Mouse (Mus musculus) ES-Bruce4 (cell line): ENCODE results near the gene Map2k5. TPM values are rescaled to one million over a fixed set of nuclear protein-coding genes. Genes with fewer than 3 reads are reported as not detected.

Source experiments
- H3K27ac ChIP-seq: 2 replicates; pipeline ENCODE4 v1.5.1; 2012; ENCODE audit warnings: low read length, inconsistent platforms; ENCODE audit not compliant: insufficient read depth
- H3K27me3 ChIP-seq: 2 replicates; pipeline ENCODE4 v1.6.1; 2012; ENCODE audit warnings: mild to moderate bottlenecking, low read length, inconsistent platforms; ENCODE audit not compliant: control insufficient read depth, poor library complexity, insufficient read depth, severe bottlenecking
- H3K36me3 ChIP-seq: 2 replicates; pipeline ENCODE4 v1.6.1; 2012; ENCODE audit warnings: inconsistent platforms, mild to moderate bottlenecking, low read length, moderate library complexity; ENCODE audit not compliant: control insufficient read depth, poor library complexity, insufficient read depth, severe bottlenecking
- H3K4me1 ChIP-seq: one replicate; pipeline ENCODE4 v1.8.1; 2011; ENCODE audit warnings: low read length; ENCODE audit not compliant: control insufficient read depth, insufficient read depth
- H3K4me3 ChIP-seq: 2 replicates; pipeline ENCODE4 v1.5.1; 2011; ENCODE audit warnings: low read depth, mild to moderate bottlenecking, low read length
- H3K9ac ChIP-seq: 2 replicates; pipeline ENCODE4 v1.6.1; 2012; ENCODE audit warnings: low read depth, mild to moderate bottlenecking, inconsistent platforms; ENCODE audit not compliant: poor library complexity, severe bottlenecking
- H3K9me3 ChIP-seq: replicated peaks from 2 replicates; pipeline ENCODE4 v1.6.1; 2012; ENCODE audit warnings: mild to moderate bottlenecking, low read length, inconsistent platforms; ENCODE audit not compliant: control insufficient read depth, poor library complexity, insufficient read depth, severe bottlenecking
- CTCF ChIP-seq: IDR thresholded peaks from one replicate; pipeline ENCODE4 v1.8.1; 2011; ENCODE audit warnings: low read depth, low read length
- EP300 ChIP-seq: IDR thresholded peaks from 2 replicates; pipeline ENCODE4 v1.6.1; 2011; ENCODE audit warnings: low read depth, low read length; ENCODE audit not compliant: insufficient read depth
- POLR2A ChIP-seq: IDR thresholded peaks from one replicate; pipeline ENCODE4 v1.8.1; 2011; ENCODE audit warnings: low read length; ENCODE audit not compliant: insufficient read depth
- polyA plus RNA-seq: library from polyadenylated mRNA; stranded (reverse); fragments of >200 nt; gene quantifications from 2 replicates; pipeline ENCODE4 v1.2.4, GENCODE M21; 2011; ENCODE audit warnings: low read depth; ENCODE audit not compliant: missing spikeins, insufficient read depth, insufficient read length

The Map2k5 gene
- polyA plus RNA-seq, result 24.1 and 27.8 TPM in 2 replicates

DNA sequence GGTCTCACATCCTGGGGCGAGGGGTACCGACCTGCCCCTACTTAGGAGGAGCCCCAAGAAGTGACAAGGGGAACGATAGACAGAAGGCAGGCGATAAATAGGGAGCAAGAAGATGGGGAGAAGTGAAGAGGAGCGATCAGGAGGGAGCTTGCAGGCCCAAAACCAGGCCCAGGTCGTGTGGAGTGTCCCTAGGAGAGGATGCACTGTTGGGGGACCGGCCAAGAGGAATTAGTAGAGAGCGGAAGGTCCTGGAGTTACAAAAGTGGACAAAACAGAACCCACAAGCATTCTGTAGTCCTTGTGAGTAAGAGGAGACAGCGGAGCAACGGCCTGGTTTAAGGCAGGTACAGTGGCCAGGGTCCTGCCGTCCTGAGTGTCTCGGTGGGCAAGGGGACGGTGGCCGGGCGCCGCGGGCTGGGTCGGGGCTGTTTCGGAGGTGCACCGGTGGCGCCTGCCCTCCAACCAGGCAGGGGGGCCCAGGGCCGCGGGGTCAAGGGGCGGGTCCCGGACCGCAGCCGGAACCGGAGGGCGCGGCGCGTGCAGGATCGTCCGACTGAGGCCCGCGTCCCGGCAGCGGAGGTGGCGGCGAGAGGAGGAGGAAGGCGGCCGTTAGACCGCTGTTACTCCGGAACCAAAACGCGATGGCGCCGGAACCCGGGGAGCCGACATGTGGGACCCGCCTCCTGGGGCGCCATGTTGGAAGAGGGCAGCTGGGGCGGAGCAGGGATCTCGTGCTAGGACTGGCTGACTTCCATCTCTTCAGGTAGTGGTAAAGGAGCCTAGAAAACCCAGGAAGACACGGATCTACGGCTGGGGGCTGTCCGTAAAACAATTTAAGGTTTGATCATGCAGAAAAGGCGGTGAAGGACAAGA is at the start of gene Map2k5:
Gene Map2k5, minus strand, starts transcription at position 633 of the 873 bp plus-strand sequence.
- Histone ChIP-seq H3K4me3 (peak within 1 kb of the TSS; percentile 81), H3K4me1 (no peaks in the 10 kb centered on the region), H3K27me3 (no peaks in the 10 kb centered on the region), H3K27ac (peak within 1 kb of the TSS; percentile 3; the same call in 1 of the 2 replicates), H3K9ac (peak within 1 kb of the TSS; percentile 87), H3K9me3 (no peaks in the 10 kb centered on the region), H3K36me3 (no peaks in the 10 kb centered on the region)
- TF ChIP-seq EP300 (no peak), CTCF (no peak), POLR2A (no peak)

DNA sequence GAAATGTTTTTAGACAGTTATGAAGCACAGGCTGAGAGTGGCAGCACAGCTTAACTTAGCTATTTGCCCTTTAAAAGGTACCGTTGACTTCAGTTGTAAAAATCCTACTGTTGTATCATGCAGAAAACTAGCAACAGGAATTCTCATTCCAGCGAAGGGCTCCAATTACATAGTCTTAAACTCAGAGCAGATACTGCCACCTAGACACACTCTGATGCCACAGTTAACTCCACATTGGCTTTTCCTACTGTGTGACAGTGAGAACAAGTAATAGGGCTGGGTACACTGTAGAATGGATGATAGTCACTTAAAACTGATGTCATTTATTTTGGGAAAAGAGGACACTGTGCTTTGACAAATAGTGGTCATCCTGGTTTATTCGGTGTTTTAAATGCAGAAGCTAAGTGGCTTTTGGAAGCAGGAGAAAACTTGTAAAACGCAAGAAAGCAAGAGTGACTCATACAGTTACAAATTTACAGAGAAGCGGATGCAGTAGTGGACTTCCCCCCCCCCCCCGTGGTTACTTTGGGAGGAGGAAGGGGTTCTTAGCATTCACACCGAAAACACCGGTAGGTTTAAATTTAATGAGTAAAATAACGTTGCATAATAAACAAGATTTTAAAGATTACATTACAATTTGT is 43.5 kb upstream of the Map2k5 start:
- no peaks in the 10 kb centered on the region for H3K27me3 ChIP-seq
- no peak for TF ChIP-seq POLR2A
- no peaks in the 10 kb centered on the region for H3K9me3 ChIP-seq
- H3K9ac ChIP-seq, result no peak overlapping the region
- H3K27ac ChIP-seq, result no peak overlapping the region
- no peak overlapping the region for H3K4me3 ChIP-seq
- H3K4me1 ChIP-seq, result no peaks in the 10 kb centered on the region
- no peaks in the 10 kb centered on the region for H3K36me3 ChIP-seq

DNA sequence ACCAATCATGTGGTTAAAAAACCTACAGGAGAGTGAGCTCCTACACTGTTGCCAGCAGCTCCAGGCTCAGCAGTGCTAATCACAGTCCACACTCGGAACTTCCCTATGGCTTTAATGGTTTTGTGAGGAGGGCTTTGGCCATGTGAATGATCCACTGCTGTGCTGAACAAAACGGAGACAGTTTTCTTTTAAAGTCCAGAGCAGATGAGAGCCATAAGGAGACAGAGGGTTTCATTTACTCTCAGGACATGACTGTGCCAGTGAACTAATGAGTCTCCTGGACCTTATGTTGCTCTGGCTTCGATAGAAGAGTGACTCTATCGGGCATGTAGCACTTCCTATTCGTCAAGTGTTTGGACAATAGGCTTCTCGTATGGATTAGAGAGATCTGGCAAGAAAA is 42.7 kb upstream of the Map2k5 start:
- Histone ChIP-seq H3K9ac (no peak overlapping the region), H3K9me3 (no peaks in the 10 kb centered on the region), H3K4me1 (no peaks in the 10 kb centered on the region), H3K36me3 (no peaks in the 10 kb centered on the region), H3K27me3 (no peaks in the 10 kb centered on the region), H3K4me3 (no peak overlapping the region), H3K27ac (no peak overlapping the region)
- no peak for TF ChIP-seq CTCF
- TF ChIP-seq EP300, result no peak
- TF ChIP-seq POLR2A, result no peak

DNA sequence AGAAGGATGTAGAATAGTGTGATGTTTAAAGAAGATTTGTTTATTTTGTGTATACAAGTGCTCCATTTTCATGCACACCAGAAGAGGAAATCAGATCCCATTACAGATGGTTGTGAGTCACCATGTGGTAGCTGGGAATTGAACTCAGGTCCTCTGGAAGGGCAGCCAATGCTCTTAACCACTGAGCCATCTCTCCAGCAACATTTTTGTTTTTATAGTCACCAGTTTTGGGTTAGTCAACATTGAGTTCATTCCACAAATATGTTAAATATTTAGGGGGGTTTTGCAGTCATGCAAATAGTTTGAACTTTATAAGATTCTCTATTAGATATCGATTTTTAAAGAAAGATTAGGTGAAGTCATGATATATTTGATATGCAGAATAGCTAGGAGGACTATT is 22.5 kb upstream of the Map2k5 start:
- no peaks in the 10 kb centered on the region for H3K36me3 ChIP-seq
- no peaks in the 10 kb centered on the region for H3K27me3 ChIP-seq
- no peaks in the 10 kb centered on the region for H3K9me3 ChIP-seq
- H3K4me3 ChIP-seq, result no peak overlapping the region
- H3K27ac ChIP-seq, result no peak overlapping the region
- H3K9ac ChIP-seq, result no peak overlapping the region
- H3K4me1 ChIP-seq, result no peaks in the 10 kb centered on the region
- TF ChIP-seq POLR2A (no peak), EP300 (no peak), CTCF (no peak)

DNA sequence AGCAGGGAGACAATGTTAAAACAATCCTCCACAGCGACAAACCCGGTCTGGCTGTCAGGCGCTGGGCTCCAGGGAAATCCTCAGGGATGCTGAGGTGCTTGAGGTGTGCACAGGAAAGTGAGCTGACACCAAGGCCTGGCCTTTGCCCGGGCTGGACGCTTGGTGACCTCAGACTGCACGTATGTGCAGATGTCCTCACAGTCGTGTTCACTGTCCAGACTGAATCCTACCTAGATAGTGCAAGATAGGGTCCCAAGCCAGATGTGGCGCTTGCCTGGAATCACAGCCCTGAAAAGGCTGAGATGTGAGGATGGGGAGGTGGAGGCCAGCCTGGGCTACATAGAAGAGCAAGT is 21.7 kb upstream of the Map2k5 start:
- Histone ChIP-seq H3K9me3 (no peaks in the 10 kb centered on the region), H3K4me3 (peak overlapping the region; percentile 83), H3K27ac (peak overlapping the region; percentile 46), H3K4me1 (no peaks in the 10 kb centered on the region), H3K27me3 (no peaks in the 10 kb centered on the region), H3K36me3 (no peaks in the 10 kb centered on the region), H3K9ac (peak overlapping the region; percentile 59)
- TF ChIP-seq POLR2A (no peak), CTCF (no peak), EP300 (no peak)

DNA sequence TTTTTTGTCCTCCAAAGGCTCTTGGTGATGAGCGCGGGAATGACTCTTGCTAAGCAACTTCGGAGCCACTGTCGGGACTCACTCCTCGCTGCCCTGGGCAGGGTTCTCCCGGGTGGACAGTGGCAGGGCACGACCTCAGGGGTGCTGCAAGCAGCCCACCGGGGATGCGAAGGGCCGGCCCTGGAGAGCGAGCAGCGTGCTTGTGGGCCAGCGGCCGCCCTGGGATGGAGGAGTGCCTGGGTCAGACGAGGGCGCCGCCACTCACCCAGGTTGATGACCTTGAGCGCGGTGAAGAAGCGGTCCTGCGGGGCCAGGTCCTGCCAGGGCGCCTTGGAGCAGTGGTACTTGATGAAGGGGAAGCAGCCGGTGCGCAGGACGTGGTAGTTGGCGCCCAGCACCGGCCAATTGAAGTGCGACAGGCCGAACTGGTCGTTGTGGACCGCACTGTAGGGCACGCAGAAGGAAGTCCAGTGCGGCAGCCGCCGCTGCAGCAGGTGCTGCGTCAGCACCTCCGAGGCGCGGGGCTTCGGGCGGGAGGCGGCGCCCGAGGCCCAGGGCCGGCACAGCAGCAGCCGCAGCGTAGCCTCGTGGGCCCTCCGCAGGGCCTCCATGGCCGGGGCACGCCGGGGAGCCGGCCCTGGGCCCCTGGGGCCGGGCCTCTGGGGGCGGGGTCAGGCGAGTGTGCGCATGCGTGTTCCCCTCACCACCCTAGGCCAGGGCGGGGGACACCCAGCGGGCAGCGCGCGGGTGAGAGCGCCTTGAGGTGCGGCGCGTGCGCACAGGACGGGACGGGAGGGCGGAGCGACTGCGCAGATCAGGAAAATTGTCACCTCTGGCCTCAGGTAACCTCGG is 21.1 kb upstream of the Map2k5 start, which contains the start of gene 2300009A05Rik:
Gene 2300009A05Rik, minus strand, starts transcription at position 636 of the 852 bp plus-strand sequence.
- H3K27ac ChIP-seq, result peak within 1 kb of the TSS; percentile 46
- H3K4me1 ChIP-seq, result no peaks in the 10 kb centered on the region
- no peaks in the 10 kb centered on the region for H3K27me3 ChIP-seq
- TF ChIP-seq EP300 (peak; percentile 53; the same call in 1 of the 2 replicates), CTCF (no peak), POLR2A (peak; percentile 78)
- peak within 1 kb of the TSS; percentile 89 for H3K4me3 ChIP-seq
- H3K36me3 ChIP-seq, result no peaks in the 10 kb centered on the region
- H3K9ac ChIP-seq, result peak within 1 kb of the TSS; percentile 77
- H3K9me3 ChIP-seq, result no peaks in the 10 kb centered on the region
